Mouse (Mus musculus): ENCODE data around the gene Amot. TPM values are rescaled to one million over a fixed set of nuclear protein-coding genes. Genes with fewer than 3 reads are reported as not detected.

Gene Amot
- polyA plus RNA-seq, 1 experiment from 2014 or later, result 5.8 TPM

GRCm38 (mm10) chrX:145461339-145461738 is 43.6 kb downstream of the Amot start:
- Histone ChIP-seq H3K4me2 (ENCODE audit: low read depth, low read length) (no peak overlapping the region), H3K4me3 (ENCODE audit: low read depth, low read length) (no peak overlapping the region), H3K4me1 (ENCODE audit: control insufficient read depth, low read depth, low read length) (no peaks in the 10 kb centered on the region), H3K36me3 (ENCODE audit: control insufficient read depth, insufficient read depth) (no peaks in the 10 kb centered on the region), H3K9me3 (replicated peaks; ENCODE audit: control insufficient read depth, low read length) (no peaks in the 10 kb centered on the region), H3K27me3 (ENCODE audit: control insufficient read depth, insufficient read depth, low read depth, low read length) (no peaks in the 10 kb centered on the region), H3K9ac (ENCODE audit: low read depth, low read length) (no peak overlapping the region), H3K27ac (ENCODE audit: low read length) (no peak overlapping the region)
- ATAC-seq (ENCODE audit: low read depth), result no peak
- WGBS (ENCODE audit: insufficient replicate concordance), result 65% methylated on average over 3 of the region's 3 CpGs

GRCm38 (mm10) chrX:145456251-145456650 is 48.7 kb downstream of the Amot start:
- WGBS (ENCODE audit: insufficient replicate concordance), result 51% methylated on average over 4 of the region's 4 CpGs
- Histone ChIP-seq H3K4me3 (ENCODE audit: low read depth, low read length) (no peak overlapping the region), H3K4me1 (ENCODE audit: control insufficient read depth, low read depth, low read length) (no peaks in the 10 kb centered on the region), H3K27ac (ENCODE audit: low read length) (no peak overlapping the region), H3K27me3 (ENCODE audit: control insufficient read depth, insufficient read depth, low read depth, low read length) (no peaks in the 10 kb centered on the region), H3K9me3 (replicated peaks; ENCODE audit: control insufficient read depth, low read length) (no peaks in the 10 kb centered on the region), H3K36me3 (ENCODE audit: control insufficient read depth, insufficient read depth) (no peaks in the 10 kb centered on the region), H3K9ac (ENCODE audit: low read depth, low read length) (no peak overlapping the region), H3K4me2 (ENCODE audit: low read depth, low read length) (no peak overlapping the region)
- ATAC-seq (ENCODE audit: low read depth), result no peak

DNA sequence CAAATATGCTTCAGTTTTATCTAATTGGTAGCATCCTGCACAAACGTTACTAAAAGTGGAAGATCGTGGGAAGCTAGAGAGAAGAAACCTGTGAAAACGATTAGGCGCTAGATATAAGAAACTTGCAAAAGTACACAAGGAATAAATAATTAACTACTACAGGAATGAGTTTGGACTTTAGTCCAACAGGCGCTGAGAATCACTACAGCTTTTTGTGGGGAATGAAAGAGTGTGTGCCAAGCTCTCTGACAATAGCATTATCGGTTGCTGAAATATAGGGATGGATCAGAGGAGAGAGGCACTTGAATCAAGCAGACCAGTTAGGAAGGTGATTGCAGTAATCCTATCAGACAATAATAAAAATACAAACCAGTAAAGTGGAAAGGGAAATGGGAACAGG is 49.4 kb downstream of the Amot start:
- WGBS (ENCODE audit: insufficient replicate concordance), result 58% methylated on average over 6 of the region's 6 CpGs
- H3K9me3 ChIP-seq (replicated peaks; ENCODE audit: control insufficient read depth, low read length), result no peaks in the 10 kb centered on the region
- H3K36me3 ChIP-seq (ENCODE audit: control insufficient read depth, insufficient read depth), result no peaks in the 10 kb centered on the region
- H3K27ac ChIP-seq (ENCODE audit: low read length), result no peak overlapping the region
- peak; percentile 32; the same call in 1 of the 2 replicates for ATAC-seq (ENCODE audit: low read depth)
- H3K4me1 ChIP-seq (ENCODE audit: control insufficient read depth, low read depth, low read length), result no peaks in the 10 kb centered on the region
- no peaks in the 10 kb centered on the region for H3K27me3 ChIP-seq (ENCODE audit: control insufficient read depth, insufficient read depth, low read depth, low read length)
- H3K9ac ChIP-seq (ENCODE audit: low read depth, low read length), result no peak overlapping the region
- H3K4me2 ChIP-seq (ENCODE audit: low read depth, low read length), result no peak overlapping the region
- no peak overlapping the region for H3K4me3 ChIP-seq (ENCODE audit: low read depth, low read length)

GRCm38 (mm10) chrX:145454828-145455227 is 50.2 kb downstream of the Amot start:
- WGBS (ENCODE audit: insufficient replicate concordance), result 65% methylated on average over 4 of the region's 4 CpGs
- H3K27ac ChIP-seq (ENCODE audit: low read length), result no peak overlapping the region
- H3K4me3 ChIP-seq (ENCODE audit: low read depth, low read length), result no peak overlapping the region
- no peak overlapping the region for H3K9ac ChIP-seq (ENCODE audit: low read depth, low read length)
- H3K4me2 ChIP-seq (ENCODE audit: low read depth, low read length), result no peak overlapping the region
- H3K4me1 ChIP-seq (ENCODE audit: control insufficient read depth, low read depth, low read length), result no peaks in the 10 kb centered on the region
- H3K36me3 ChIP-seq (ENCODE audit: control insufficient read depth, insufficient read depth), result no peaks in the 10 kb centered on the region
- ATAC-seq (ENCODE audit: low read depth), result no peak
- H3K27me3 ChIP-seq (ENCODE audit: control insufficient read depth, insufficient read depth, low read depth, low read length), result no peaks in the 10 kb centered on the region
- no peaks in the 10 kb centered on the region for H3K9me3 ChIP-seq (replicated peaks; ENCODE audit: control insufficient read depth, low read length)

DNA sequence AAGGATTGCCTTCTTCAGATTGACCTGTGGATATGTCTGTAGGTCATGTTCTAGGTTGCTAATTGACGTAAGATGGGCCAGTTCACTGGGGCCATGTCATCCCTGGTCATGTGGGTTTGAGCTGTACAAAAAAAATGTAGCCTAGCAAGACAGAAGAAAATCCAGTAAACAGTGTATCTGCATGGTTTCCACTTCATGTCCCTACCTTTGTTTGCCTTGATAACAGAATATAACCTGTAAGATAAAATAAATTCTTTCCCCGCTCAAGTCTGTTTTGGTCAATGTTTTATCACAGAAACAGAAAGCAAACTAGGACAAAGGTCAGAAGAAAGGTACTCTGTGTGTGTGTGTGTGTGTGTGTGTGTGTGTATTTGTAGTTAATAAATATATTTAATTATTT is 63.5 kb downstream of the Amot start:
- ATAC-seq (ENCODE audit: low read depth), result no peak
- H3K4me3 ChIP-seq (ENCODE audit: low read depth, low read length), result no peak overlapping the region
- H3K4me1 ChIP-seq (ENCODE audit: control insufficient read depth, low read depth, low read length), result no peaks in the 10 kb centered on the region
- WGBS (ENCODE audit: insufficient replicate concordance), result 58% methylated on average over 2 of the region's 2 CpGs
- H3K9ac ChIP-seq (ENCODE audit: low read depth, low read length), result no peak overlapping the region
- no peaks in the 10 kb centered on the region for H3K27me3 ChIP-seq (ENCODE audit: control insufficient read depth, insufficient read depth, low read depth, low read length)
- H3K9me3 ChIP-seq (replicated peaks; ENCODE audit: control insufficient read depth, low read length), result no peaks in the 10 kb centered on the region
- no peaks in the 10 kb centered on the region for H3K36me3 ChIP-seq (ENCODE audit: control insufficient read depth, insufficient read depth)
- H3K27ac ChIP-seq (ENCODE audit: low read length), result no peak overlapping the region
- no peak overlapping the region for H3K4me2 ChIP-seq (ENCODE audit: low read depth, low read length)

DNA sequence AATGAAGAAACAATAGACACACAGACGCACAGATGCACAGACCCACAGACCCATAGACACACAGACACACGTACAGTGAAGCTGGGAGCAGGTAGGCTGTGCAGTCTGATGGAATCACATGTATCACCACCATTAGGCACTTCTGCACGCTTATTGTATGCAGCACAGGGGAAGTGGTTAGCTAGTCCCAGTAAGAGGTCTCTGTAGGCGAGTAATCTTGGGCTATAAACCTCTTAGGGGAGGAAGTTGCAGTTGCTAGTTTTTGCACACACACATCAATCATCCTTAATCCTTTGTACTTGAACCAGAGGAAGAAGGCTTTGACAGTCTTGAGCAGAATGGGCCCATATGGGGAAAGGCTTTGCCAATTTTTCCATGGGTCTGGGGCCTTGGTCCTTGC is 71.3 kb downstream of the Amot start:
- Histone ChIP-seq H3K27me3 (ENCODE audit: control insufficient read depth, insufficient read depth, low read depth, low read length) (no peaks in the 10 kb centered on the region), H3K36me3 (ENCODE audit: control insufficient read depth, insufficient read depth) (no peaks in the 10 kb centered on the region), H3K4me3 (ENCODE audit: low read depth, low read length) (no peak overlapping the region), H3K27ac (ENCODE audit: low read length) (no peak overlapping the region), H3K4me1 (ENCODE audit: control insufficient read depth, low read depth, low read length) (no peaks in the 10 kb centered on the region), H3K4me2 (ENCODE audit: low read depth, low read length) (no peak overlapping the region), H3K9me3 (replicated peaks; ENCODE audit: control insufficient read depth, low read length) (no peaks in the 10 kb centered on the region), H3K9ac (ENCODE audit: low read depth, low read length) (no peak overlapping the region)
- no peak for ATAC-seq (ENCODE audit: low read depth)
- WGBS (ENCODE audit: insufficient replicate concordance), result 31% methylated on average over 4 of the region's 4 CpGs

DNA sequence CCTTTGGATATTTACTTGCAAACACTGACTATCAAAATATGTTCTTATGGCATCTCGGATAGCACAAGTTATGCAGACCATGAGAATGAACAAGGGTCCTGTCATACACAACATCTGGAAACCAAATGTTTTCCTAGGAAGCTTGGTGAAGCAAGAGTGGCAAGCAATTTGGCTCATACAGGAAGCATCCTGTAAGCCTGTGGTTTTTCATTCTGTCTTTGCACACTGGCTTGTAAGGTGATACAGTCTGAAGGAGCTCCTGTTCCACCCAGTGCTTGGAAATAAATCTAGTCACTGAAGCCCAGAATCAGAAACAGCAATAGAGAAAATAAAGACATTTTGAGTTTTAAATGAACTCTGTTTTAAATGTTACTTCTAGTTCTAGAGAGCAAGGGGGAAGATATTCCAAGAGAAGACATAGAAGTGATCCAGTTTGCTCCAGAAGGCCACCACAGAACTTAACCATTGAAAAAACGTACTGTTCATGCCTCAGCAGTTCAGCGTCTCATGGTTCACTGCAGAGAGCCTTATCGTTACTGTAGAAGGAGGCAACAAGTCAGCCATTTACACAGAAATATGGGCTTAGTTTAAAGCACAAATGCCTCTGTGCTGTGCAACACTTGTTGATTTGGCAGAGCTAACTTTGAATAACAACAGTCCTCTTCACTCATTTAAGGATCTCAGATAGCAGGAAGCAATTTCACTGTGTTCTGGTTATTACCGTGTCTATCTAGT is 74.0 kb downstream of the Amot start:
- H3K27ac ChIP-seq (ENCODE audit: low read length), result no peak overlapping the region
- no peak overlapping the region for H3K9ac ChIP-seq (ENCODE audit: low read depth, low read length)
- H3K4me2 ChIP-seq (ENCODE audit: low read depth, low read length), result no peak overlapping the region
- H3K36me3 ChIP-seq (ENCODE audit: control insufficient read depth, insufficient read depth), result no peaks in the 10 kb centered on the region
- H3K4me3 ChIP-seq (ENCODE audit: low read depth, low read length), result no peak overlapping the region
- H3K27me3 ChIP-seq (ENCODE audit: control insufficient read depth, insufficient read depth, low read depth, low read length), result no peaks in the 10 kb centered on the region
- H3K9me3 ChIP-seq (replicated peaks; ENCODE audit: control insufficient read depth, low read length), result no peaks in the 10 kb centered on the region
- 58% methylated on average over 5 of the region's 5 CpGs for WGBS (ENCODE audit: insufficient replicate concordance)
- no peaks in the 10 kb centered on the region for H3K4me1 ChIP-seq (ENCODE audit: control insufficient read depth, low read depth, low read length)
- ATAC-seq (ENCODE audit: low read depth), result no peak

DNA sequence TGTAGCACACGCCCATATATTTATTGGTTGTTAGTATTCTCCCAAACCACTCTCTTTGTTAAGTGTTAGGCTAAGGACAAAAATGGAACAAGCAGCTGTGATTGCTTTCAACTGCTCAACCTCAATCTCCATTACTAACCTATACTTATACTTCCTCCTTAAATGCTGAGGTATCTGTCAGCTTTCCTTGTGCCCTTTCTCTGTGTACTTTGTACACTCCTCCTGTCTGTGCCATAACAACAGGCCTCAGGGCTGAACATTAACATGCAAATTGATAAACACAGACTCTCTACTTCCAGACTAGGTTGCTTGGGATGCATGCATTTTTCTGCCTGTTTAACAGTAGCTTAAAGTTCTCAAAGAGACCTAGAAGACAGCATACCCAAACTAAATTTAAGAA is 76.2 kb downstream of the Amot start:
- H3K9ac ChIP-seq (ENCODE audit: low read depth, low read length), result no peak overlapping the region
- H3K4me3 ChIP-seq (ENCODE audit: low read depth, low read length), result no peak overlapping the region
- H3K27me3 ChIP-seq (ENCODE audit: control insufficient read depth, insufficient read depth, low read depth, low read length), result no peaks in the 10 kb centered on the region
- H3K9me3 ChIP-seq (replicated peaks; ENCODE audit: control insufficient read depth, low read length), result no peaks in the 10 kb centered on the region
- no peak overlapping the region for H3K4me2 ChIP-seq (ENCODE audit: low read depth, low read length)
- H3K27ac ChIP-seq (ENCODE audit: low read length), result no peak overlapping the region
- H3K4me1 ChIP-seq (ENCODE audit: control insufficient read depth, low read depth, low read length), result no peaks in the 10 kb centered on the region
- H3K36me3 ChIP-seq (ENCODE audit: control insufficient read depth, insufficient read depth), result no peaks in the 10 kb centered on the region
- no peak for ATAC-seq (ENCODE audit: low read depth)
- WGBS (ENCODE audit: insufficient replicate concordance), result 46% methylated on average over 1 of the region's 1 CpGs

- ATAC-seq (ENCODE audit: low read depth), result no peak
- H3K9me3 ChIP-seq (replicated peaks; ENCODE audit: control insufficient read depth, low read length), result no peaks in the 10 kb centered on the region
Observed at GRCm38 (mm10) chrX:145424026-145424425, 81.0 kb downstream of the Amot start.

More at GRCm38 (mm10) chrX:145424026-145424425, 81.0 kb downstream of the Amot start:
- Histone ChIP-seq H3K27me3 (ENCODE audit: control insufficient read depth, insufficient read depth, low read depth, low read length) (no peaks in the 10 kb centered on the region), H3K36me3 (ENCODE audit: control insufficient read depth, insufficient read depth) (no peaks in the 10 kb centered on the region), H3K9ac (ENCODE audit: low read depth, low read length) (no peak overlapping the region), H3K4me3 (ENCODE audit: low read depth, low read length) (no peak overlapping the region), H3K27ac (ENCODE audit: low read length) (no peak overlapping the region), H3K4me1 (ENCODE audit: control insufficient read depth, low read depth, low read length) (no peaks in the 10 kb centered on the region), H3K4me2 (ENCODE audit: low read depth, low read length) (no peak overlapping the region)
- 27% methylated on average over 2 of the region's 2 CpGs for WGBS (ENCODE audit: insufficient replicate concordance)

All from liver, embryonic 16.5 days (tissue).